Mouse (Mus musculus): ENCODE measurements at regions not wholly inside any gene's neighbourhood (a gene's known extent, or its start where the extent isn't known, plus 50 kb on each side); places are given as distances from the start of the nearest gene placed in this dataset.
"Not testable (repeated sequence)": the region's sequence is repeated elsewhere in the genome, so short reads cannot be mapped to it uniquely, and the experiment has no call there.

GRCm38 (mm10) chr2:123754220-123754619 lies 335.5 kb upstream of the Sema6d start:
- H3K9ac ChIP-seq (ENCODE audit: low read depth, low read length, severe bottlenecking): no peak overlapping the region
- peak overlapping the region; percentile 25; the same call in 1 of the 2 replicates for H3K4me2 ChIP-seq (replicated peaks; ENCODE audit: low read depth, low read length, severe bottlenecking)
- no peak overlapping the region for H3K27ac ChIP-seq (replicated peaks; ENCODE audit: low read depth, low read length)
- ATAC-seq (ENCODE audit: low FRiP score, low read depth) (no peak), DNase-seq (ENCODE audit: low spot score) (no peak)
- no peaks in the 10 kb centered on the region for H3K27me3 ChIP-seq (ENCODE audit: control insufficient read depth, insufficient read depth, low read length)
- H3K9me3 ChIP-seq (ENCODE audit: control insufficient read depth, low read length): no peaks in the 10 kb centered on the region
- H3K36me3 ChIP-seq (ENCODE audit: control insufficient read depth, insufficient read depth, low read length): no peaks in the 10 kb centered on the region
- no peaks in the 10 kb centered on the region for H3K4me1 ChIP-seq (ENCODE audit: control insufficient read depth, insufficient read depth, low read length)
- no peak for TF ChIP-seq POLR2A (IDR thresholded peaks at IDR 0.05; ENCODE audit: borderline replicate concordance, extremely low read depth, insufficient read depth, insufficient read length)
- WGBS: 79% methylated on average over 7 of the region's 7 CpGs
- H3K4me3 ChIP-seq (replicated peaks; ENCODE audit: low read length): peak overlapping the region; percentile 21

- not testable (repeated sequence) for H3K9me3 ChIP-seq (ENCODE audit: control insufficient read depth, low read length)
- peak overlapping the region; percentile 21 for H3K4me3 ChIP-seq (replicated peaks; ENCODE audit: low read length)
These were observed 334.9 kb upstream of the Sema6d start for GRCm38 (mm10) chr2:123754656-123755499.

GRCm38 (mm10) chr2:123799226-123799786 lies 290.5 kb upstream of the Sema6d start:
- no peak for DNase-seq (ENCODE audit: low spot score)
- H3K27ac ChIP-seq (replicated peaks; ENCODE audit: low read depth, low read length): no peak overlapping the region
- H3K9me3 ChIP-seq (ENCODE audit: control insufficient read depth, low read length): no peaks in the 10 kb centered on the region
- TF ChIP-seq POLR2A (IDR thresholded peaks at IDR 0.05; ENCODE audit: borderline replicate concordance, extremely low read depth, insufficient read depth, insufficient read length): no peak
- no peak overlapping the region for H3K4me2 ChIP-seq (replicated peaks; ENCODE audit: low read depth, low read length, severe bottlenecking)
- no peaks in the 10 kb centered on the region for H3K27me3 ChIP-seq (ENCODE audit: control insufficient read depth, insufficient read depth, low read length)
- H3K9ac ChIP-seq (ENCODE audit: low read depth, low read length, severe bottlenecking): no peak overlapping the region
- no peak overlapping the region for H3K4me3 ChIP-seq (replicated peaks; ENCODE audit: low read length)
- no peak for ATAC-seq (ENCODE audit: low FRiP score, low read depth)
- H3K36me3 ChIP-seq (ENCODE audit: control insufficient read depth, insufficient read depth, low read length): no peaks in the 10 kb centered on the region
- 84% methylated on average over 3 of the region's 3 CpGs for WGBS
- no peaks in the 10 kb centered on the region for H3K4me1 ChIP-seq (ENCODE audit: control insufficient read depth, insufficient read depth, low read length)

More at GRCm38 (mm10) chr2:123754656-123755499, 334.9 kb upstream of the Sema6d start:
- not testable (repeated sequence) for ATAC-seq (ENCODE audit: low FRiP score, low read depth); H3K9ac ChIP-seq (ENCODE audit: low read depth, low read length, severe bottlenecking); H3K27ac ChIP-seq (replicated peaks; ENCODE audit: low read depth, low read length); H3K36me3 ChIP-seq (ENCODE audit: control insufficient read depth, insufficient read depth, low read length); H3K4me2 ChIP-seq (replicated peaks; ENCODE audit: low read depth, low read length, severe bottlenecking); H3K4me1 ChIP-seq (ENCODE audit: control insufficient read depth, insufficient read depth, low read length); DNase-seq (ENCODE audit: low spot score); H3K27me3 ChIP-seq (ENCODE audit: control insufficient read depth, insufficient read depth, low read length)
- 42% methylated on average over 10 of the region's 24 CpGs for WGBS

- Histone ChIP-seq H3K4me3 (replicated peaks; ENCODE audit: low read length) (no peak overlapping the region), H3K9me3 (ENCODE audit: control insufficient read depth, low read length) (no peaks in the 10 kb centered on the region), H3K9ac (ENCODE audit: low read depth, low read length, severe bottlenecking) (no peak overlapping the region), H3K27ac (replicated peaks; ENCODE audit: low read depth, low read length) (no peak overlapping the region), H3K4me1 (ENCODE audit: control insufficient read depth, insufficient read depth, low read length) (no peaks in the 10 kb centered on the region), H3K4me2 (replicated peaks; ENCODE audit: low read depth, low read length, severe bottlenecking) (no peak overlapping the region), H3K36me3 (ENCODE audit: control insufficient read depth, insufficient read depth, low read length) (no peaks in the 10 kb centered on the region), H3K27me3 (ENCODE audit: control insufficient read depth, insufficient read depth, low read length) (no peaks in the 10 kb centered on the region)
- 87% methylated on average over 2 of the region's 2 CpGs for WGBS
- DNase-seq (ENCODE audit: low spot score) (no peak), ATAC-seq (ENCODE audit: low FRiP score, low read depth) (no peak)
- TF ChIP-seq POLR2A (IDR thresholded peaks at IDR 0.05; ENCODE audit: borderline replicate concordance, extremely low read depth, insufficient read depth, insufficient read length): no peak
These were observed 284.1 kb upstream of the Sema6d start for GRCm38 (mm10) chr2:123805646-123806045.

- H3K4me2 ChIP-seq (replicated peaks; ENCODE audit: low read depth, low read length, severe bottlenecking): no peak overlapping the region
- no peaks in the 10 kb centered on the region for H3K27me3 ChIP-seq (ENCODE audit: control insufficient read depth, insufficient read depth, low read length)
- H3K4me1 ChIP-seq (ENCODE audit: control insufficient read depth, insufficient read depth, low read length): no peaks in the 10 kb centered on the region
- TF ChIP-seq POLR2A (IDR thresholded peaks at IDR 0.05; ENCODE audit: borderline replicate concordance, extremely low read depth, insufficient read depth, insufficient read length): no peak
- ATAC-seq (ENCODE audit: low FRiP score, low read depth) (no peak), DNase-seq (ENCODE audit: low spot score) (no peak)
- no peak overlapping the region for H3K9ac ChIP-seq (ENCODE audit: low read depth, low read length, severe bottlenecking)
- H3K36me3 ChIP-seq (ENCODE audit: control insufficient read depth, insufficient read depth, low read length): no peaks in the 10 kb centered on the region
- WGBS: 73% methylated on average over 2 of the region's 2 CpGs
- H3K9me3 ChIP-seq (ENCODE audit: control insufficient read depth, low read length): no peaks in the 10 kb centered on the region
- no peak overlapping the region for H3K27ac ChIP-seq (replicated peaks; ENCODE audit: low read depth, low read length)
- no peak overlapping the region for H3K4me3 ChIP-seq (replicated peaks; ENCODE audit: low read length)
These were observed 283.4 kb upstream of the Sema6d start for GRCm38 (mm10) chr2:123806370-123806769.
